Mouse (Mus musculus) ES-E14 (cell line): ENCODE results near the gene Gjd3. TPM values are rescaled to one million over a fixed set of nuclear protein-coding genes. Genes with fewer than 3 reads are reported as not detected.

ENCODE experiments used
- DNase-seq: peaks from one replicate; pipeline ENCODE4 v3.0.0-alpha.2; 2013; ENCODE audit warnings: low read depth, low spot score
- H3K27ac ChIP-seq: 2 replicates; pipeline ENCODE4 v1.5.1; 2012; ENCODE audit warnings: low read depth, mild to moderate bottlenecking, low read length, moderate library complexity, mixed read lengths; ENCODE audit not compliant: poor library complexity, insufficient read depth, severe bottlenecking
- H3K36me3 ChIP-seq: 2 replicates; pipeline ENCODE4 v1.6.1; 2012; ENCODE audit warnings: mild to moderate bottlenecking, low read length, moderate library complexity, mixed read lengths; ENCODE audit not compliant: control insufficient read depth, poor library complexity, insufficient read depth, severe bottlenecking
- H3K4me1 ChIP-seq, 2 experiments: fragments of 150-350 bp in 1 of 2; sonication (generic) in 1 of 2; 2 replicates each; pipeline ENCODE4 v1.6.1; 2012; ENCODE audit warnings: low read length in 2 of 2, mild to moderate bottlenecking in 1 of 2, mixed read lengths in 1 of 2; ENCODE audit not compliant: control insufficient read depth in 2 of 2, insufficient read depth in 2 of 2, poor library complexity in 1 of 2
- H3K4me3 ChIP-seq, 2 experiments: fragments of 150-350 bp in 1 of 2; sonication (generic) in 1 of 2; 2 replicates each; pipeline ENCODE4 v1.5.1; 2012; ENCODE audit warnings: low read length in 2 of 2, low read depth in 1 of 2, mild to moderate bottlenecking in 1 of 2, mixed read lengths in 1 of 2; ENCODE audit not compliant: insufficient read depth in 1 of 2, poor library complexity in 1 of 2, severe bottlenecking in 1 of 2
- H3K9ac ChIP-seq: 2 replicates; pipeline ENCODE4 v1.6.1; 2012; ENCODE audit warnings: low read depth, mild to moderate bottlenecking, low read length, mixed read lengths; ENCODE audit not compliant: poor library complexity, insufficient read depth, severe bottlenecking
- H3K9me3 ChIP-seq: fragments of 150-350 bp; sonication (generic); 2 replicates; pipeline ENCODE4 v1.6.1; 2012; ENCODE audit warnings: low read depth, mild to moderate bottlenecking, low read length; ENCODE audit not compliant: control insufficient read depth, insufficient read depth
- CHD2 ChIP-seq: IDR thresholded peaks from 2 replicates; pipeline ENCODE4 v1.6.1; 2014; ENCODE audit warnings: mild to moderate bottlenecking, low read depth, low read length, inconsistent platforms
- HCFC1 ChIP-seq: IDR thresholded peaks from 2 replicates; pipeline ENCODE4 v1.6.1; 2012; ENCODE audit warnings: low read length, inconsistent platforms, borderline replicate concordance; ENCODE audit not compliant: insufficient read depth
- MAFK ChIP-seq: IDR thresholded peaks from 2 replicates; pipeline ENCODE4 v1.6.1; 2014; ENCODE audit warnings: mild to moderate bottlenecking, low read depth, low read length, inconsistent platforms; ENCODE audit not compliant: insufficient read depth
- ZC3H11A ChIP-seq: IDR thresholded peaks from 2 replicates; pipeline ENCODE4 v1.6.1; 2012; ENCODE audit warnings: low read depth, mild to moderate bottlenecking, inconsistent platforms, low read length, borderline replicate concordance
- ZNF384 ChIP-seq: IDR thresholded peaks from 2 replicates; pipeline ENCODE4 v1.6.1; 2012; ENCODE audit warnings: low read depth, low read length, inconsistent platforms
- in situ Hi-C, 2 experiments: fragments of 600-800 bp; cut with MboI; formaldehyde crosslinking; loops; one replicate each; pipeline ENCODE4 v1.15.1; 2025; ENCODE audit warnings: low sequenced_read_pairs in 2 of 2, inconsistent platforms in 1 of 2; ENCODE audit not compliant: unreplicated experiment in 2 of 2
- total RNA-seq: library from RNA; depleted of rRNA; stranded (reverse); fragments of 300-350 nt; gene quantifications from 2 replicates; pipeline ENCODE4 v1.2.3, GENCODE M21; 2012

Gene Gjd3
- total RNA-seq, 1 experiment: 0.27 TPM

GRCm38 (mm10) chr11:98954801-98955706 lies 27.8 kb downstream of the Gjd3 start:
- Histone ChIP-seq H3K27ac (peak overlapping the region; percentile 89), H3K36me3 (peaks cover 7% of the 10 kb centered on the region; the same call in 1 of the 2 replicates), H3K9ac (peak overlapping the region; percentile 69), H3K4me1 (peaks cover 9 to 41% of the 10 kb centered on the region in 2 experiments), H3K4me3 (peak overlapping the region; percentile 40 to 47), H3K9me3 (no peaks in the 10 kb centered on the region)
- in situ Hi-C loops: no loop called here
- no peak for DNase-seq
- peak; percentile 100 for TF ChIP-seq MAFK
- TF ChIP-seq HCFC1: no peak

GRCm38 (mm10) chr11:98954373-98954772 lies 28.4 kb downstream of the Gjd3 start:
- Histone ChIP-seq H3K9ac (peak overlapping the region; percentile 46; the same call in 1 of the 2 replicates), H3K4me1 (peaks cover 9 to 44% of the 10 kb centered on the region in 2 experiments), H3K9me3 (no peaks in the 10 kb centered on the region), H3K27ac (peak overlapping the region; percentile 89), H3K4me3 (peak overlapping the region; percentile 40 to 47), H3K36me3 (peaks cover 7% of the 10 kb centered on the region; the same call in 1 of the 2 replicates)
- no peak for DNase-seq
- in situ Hi-C loops: no loop called here
- TF ChIP-seq CHD2 (0 out of 2 replicates have a peak, but pooled peaks have one; percentile 13), ZNF384 (no peak)

GRCm38 (mm10) chr11:98953835-98954320 lies 28.9 kb downstream of the Gjd3 start:
- peak overlapping the region; percentile 89 for H3K27ac ChIP-seq
- no peaks in the 10 kb centered on the region for H3K9me3 ChIP-seq
- in situ Hi-C loops: no loop called here
- peak overlapping the region; percentile 40 to 47 for H3K4me3 ChIP-seq
- DNase-seq: no peak
- H3K36me3 ChIP-seq: peaks cover 7% of the 10 kb centered on the region; the same call in 1 of the 2 replicates
- no peak for TF ChIP-seq ZC3H11A
- no peak for TF ChIP-seq ZNF384
- TF ChIP-seq CHD2: no peak
- TF ChIP-seq MAFK: no peak
- TF ChIP-seq HCFC1: no peak
- H3K9ac ChIP-seq: peak overlapping the region; percentile 46; the same call in 1 of the 2 replicates
- peaks cover 6 to 43% of the 10 kb centered on the region in 2 experiments; a peak in 3 of 4 replicates for H3K4me1 ChIP-seq

GRCm38 (mm10) chr11:98953361-98953760 lies 29.5 kb downstream of the Gjd3 start:
- DNase-seq: no peak
- in situ Hi-C loops: no loop called here
- Histone ChIP-seq H3K4me1 (peaks cover 6 to 42% of the 10 kb centered on the region in 2 experiments; a peak in 3 of 4 replicates), H3K9me3 (no peaks in the 10 kb centered on the region), H3K27ac (peak overlapping the region; percentile 89), H3K4me3 (peak overlapping the region in 1 of 2 experiments; percentile 9; a peak in 1 of 4 replicates), H3K9ac (peak overlapping the region; percentile 35; the same call in 1 of the 2 replicates), H3K36me3 (peaks cover 7% of the 10 kb centered on the region; the same call in 1 of the 2 replicates)
- TF ChIP-seq HCFC1 (no peak), CHD2 (no peak), MAFK (no peak), ZC3H11A (no peak), ZNF384 (no peak)
